Mouse (Mus musculus) midbrain, postnatal 0 days (tissue): ENCODE results near the gene Cryzl2. TPM values are rescaled to one million over a fixed set of nuclear protein-coding genes. Genes with fewer than 3 reads are reported as not detected.
A peak's percentile ranks its signal among the peaks of the same experiment; 100 is the strongest.

Experiments used
- ATAC-seq: fragments of 200-750 bp; cut with Nextera tagmentation; 2 replicates; pipeline ENCODE4 v1.8.0; 2017; ENCODE audit warnings: moderate number of reproducible peaks, mild to moderate bottlenecking, moderate TSS enrichment, moderate library complexity; ENCODE audit not compliant: low FRiP score
- DNase-seq: peaks from one replicate; pipeline ENCODE4 v3.0.0-alpha.2; 2015; ENCODE audit warnings: low spot score
- H3K27ac ChIP-seq: fragments of 300-500 bp; sonication (generic); 2 replicates; pipeline ENCODE4 v1.5.1; 2014; ENCODE audit warnings: low read depth, mild to moderate bottlenecking, low read length, mixed read lengths
- H3K27me3 ChIP-seq: fragments of 300-500 bp; sonication (generic); 2 replicates; pipeline ENCODE4 v1.6.1; 2014; ENCODE audit warnings: low read length, control low read depth, mixed read lengths; ENCODE audit not compliant: insufficient read depth
- H3K36me3 ChIP-seq: fragments of 300-500 bp; sonication (generic); 2 replicates; pipeline ENCODE4 v1.6.1; 2014; ENCODE audit warnings: low read length, control low read depth, mixed read lengths; ENCODE audit not compliant: insufficient read depth
- H3K4me1 ChIP-seq: fragments of 300-500 bp; sonication (generic); 2 replicates; pipeline ENCODE4 v1.6.1; 2014; ENCODE audit warnings: mild to moderate bottlenecking, control low read depth, antibody characterized with exemption, low read length, mixed read lengths; ENCODE audit not compliant: insufficient read depth
- H3K4me2 ChIP-seq: fragments of 300-500 bp; sonication (generic); 2 replicates; pipeline ENCODE4 v1.6.1; 2014; ENCODE audit warnings: low read depth, mild to moderate bottlenecking, low read length, mixed read lengths; ENCODE audit not compliant: poor library complexity, severe bottlenecking
- H3K4me3 ChIP-seq: fragments of 300-500 bp; sonication (generic); 2 replicates; pipeline ENCODE4 v1.5.1; 2014; ENCODE audit warnings: low read depth, mild to moderate bottlenecking, low read length, moderate library complexity
- H3K9ac ChIP-seq: fragments of 300-500 bp; sonication (generic); replicated peaks from 2 replicates; pipeline ENCODE4 v1.6.1; 2014; ENCODE audit warnings: mild to moderate bottlenecking, low read length, moderate library complexity, mixed read lengths; ENCODE audit not compliant: poor library complexity, severe bottlenecking
- H3K9me3 ChIP-seq: fragments of 300-500 bp; sonication (generic); 2 replicates; pipeline ENCODE4 v1.6.1; 2016; ENCODE audit warnings: low read length, control low read depth
- CTCF ChIP-seq: IDR thresholded peaks from 2 replicates; pipeline ENCODE4 v1.5.1; 2016; ENCODE audit warnings: antibody characterized with exemption, mild to moderate bottlenecking
- WGBS: fragments of 180-500 bp; shearing (Covaris S2); extraction: QIAGEN DNeasy Blood & Tissue Kit; methylation state at CpG from one replicate; pipeline ENCODE4 v1.1.7; 2014; 5-methylcytosine and 5-hydroxymethylcytosine counted together
- polyA plus RNA-seq: library from polyadenylated mRNA; unstranded; fragments of >200 nt; fragmentation: Nextera tagmentation; extraction: Ambion mirVana; gene quantifications from 2 replicates; pipeline ENCODE4 v1.2.1, GENCODE M21; 2015
- total RNA-seq: library from RNA; depleted of rRNA; stranded (reverse); fragments of >200 nt; gene quantifications from 2 replicates; pipeline ENCODE4 v1.2.3, GENCODE M21; 2014

The Cryzl2 gene
- total and polyA plus RNA-seq, 2 experiments from 2014 or later, result 9.0 to 9.4 TPM

- WGBS, result 78% methylated on average over 11 of the region's 11 CpGs
- no peak for ATAC-seq
- H3K4me1 ChIP-seq, result no peaks in the 10 kb centered on the region
- DNase-seq, result no peak
- H3K9ac ChIP-seq, result no peak overlapping the region
- TF ChIP-seq CTCF, result no peak
- no peaks in the 10 kb centered on the region for H3K27me3 ChIP-seq
- H3K36me3 ChIP-seq, result no peaks in the 10 kb centered on the region
- H3K27ac ChIP-seq, result no peak overlapping the region
- no peak overlapping the region for H3K4me3 ChIP-seq
- H3K9me3 ChIP-seq, result no peaks in the 10 kb centered on the region
- no peak overlapping the region for H3K4me2 ChIP-seq
Observed at GRCm38 (mm10) chr1:157512690-157513448, 54.5 kb downstream of the Cryzl2 start.

- no peaks in the 10 kb centered on the region for H3K4me1 ChIP-seq
- no peak overlapping the region for H3K4me2 ChIP-seq
- H3K36me3 ChIP-seq, result no peaks in the 10 kb centered on the region
- DNase-seq (no peak), ATAC-seq (no peak)
- H3K27me3 ChIP-seq, result no peaks in the 10 kb centered on the region
- no peak overlapping the region for H3K27ac ChIP-seq
- H3K9me3 ChIP-seq, result no peaks in the 10 kb centered on the region
- no peak overlapping the region for H3K9ac ChIP-seq
- 82% methylated on average over 9 of the region's 9 CpGs for WGBS
- no peak for TF ChIP-seq CTCF
- H3K4me3 ChIP-seq, result no peak overlapping the region
Observed at GRCm38 (mm10) chr1:157513559-157513958, 55.2 kb downstream of the Cryzl2 start.

GRCm38 (mm10) chr1:157514298-157514697 lies 55.9 kb downstream of the Cryzl2 start:
- WGBS, result 69% methylated on average over 4 of the region's 4 CpGs
- Histone ChIP-seq H3K4me3 (no peak overlapping the region), H3K27me3 (no peaks in the 10 kb centered on the region), H3K36me3 (no peaks in the 10 kb centered on the region), H3K9me3 (no peaks in the 10 kb centered on the region), H3K27ac (no peak overlapping the region), H3K9ac (no peak overlapping the region), H3K4me1 (no peaks in the 10 kb centered on the region), H3K4me2 (no peak overlapping the region)
- DNase-seq, result no peak
- ATAC-seq, result no peak
- no peak for TF ChIP-seq CTCF

DNA sequence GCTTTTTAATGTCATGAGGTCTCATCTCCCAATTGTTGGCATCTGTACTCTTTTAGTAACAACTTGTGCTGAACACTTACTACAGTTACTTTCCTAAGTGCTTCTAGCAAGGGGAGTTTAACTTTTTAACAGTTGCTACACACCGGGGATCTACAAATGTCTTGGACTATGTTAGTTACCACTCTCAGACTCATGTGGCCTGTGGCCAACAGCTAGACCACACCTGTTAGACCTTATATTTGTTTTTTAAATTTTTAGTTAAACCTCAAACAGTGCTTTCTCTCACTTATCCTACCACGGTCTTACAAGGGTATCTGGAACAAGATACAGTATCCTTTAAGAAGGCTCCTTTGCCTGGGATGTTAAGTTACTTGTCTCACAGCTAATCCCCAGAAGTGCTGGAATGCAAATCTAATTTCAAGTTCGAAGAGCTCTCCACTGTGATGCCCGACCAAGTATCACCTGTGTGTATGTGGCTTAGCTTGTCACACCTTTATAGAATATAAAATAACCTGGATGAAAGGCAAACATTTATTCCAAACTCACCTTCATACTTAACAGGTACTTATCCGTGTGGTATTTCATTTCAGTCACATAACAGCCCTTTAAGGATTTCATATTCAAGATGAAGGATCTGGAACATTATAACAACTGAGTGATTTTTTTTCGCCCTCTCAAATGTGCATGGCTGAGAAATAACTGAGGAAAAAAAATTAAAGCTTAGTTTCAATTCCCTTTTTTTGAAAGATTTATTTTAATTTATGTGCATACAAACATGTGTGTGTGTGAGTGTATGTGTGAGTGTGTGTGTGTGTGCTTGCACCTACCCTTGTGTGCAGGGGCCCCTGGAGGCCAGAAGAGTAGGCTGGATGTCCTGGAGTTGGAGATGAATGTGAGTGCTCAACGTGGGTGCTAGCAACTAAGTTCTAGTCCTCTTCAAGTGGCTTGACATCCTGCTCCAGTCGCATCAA lies 58.7 kb downstream of the Cryzl2 start:
- WGBS, result 80% methylated on average over 8 of the region's 8 CpGs
- Histone ChIP-seq H3K4me2 (no peak overlapping the region), H3K36me3 (no peaks in the 10 kb centered on the region), H3K4me1 (no peaks in the 10 kb centered on the region), H3K4me3 (no peak overlapping the region), H3K9me3 (no peaks in the 10 kb centered on the region), H3K27me3 (no peaks in the 10 kb centered on the region), H3K27ac (no peak overlapping the region), H3K9ac (no peak overlapping the region)
- ATAC-seq (no peak), DNase-seq (no peak)
- TF ChIP-seq CTCF, result no peak

GRCm38 (mm10) chr1:157518111-157518523 lies 59.7 kb downstream of the Cryzl2 start:
- Histone ChIP-seq H3K27me3 (no peaks in the 10 kb centered on the region), H3K27ac (no peak overlapping the region), H3K4me3 (no peak overlapping the region), H3K36me3 (no peaks in the 10 kb centered on the region), H3K4me2 (no peak overlapping the region), H3K9ac (no peak overlapping the region), H3K9me3 (no peaks in the 10 kb centered on the region), H3K4me1 (no peaks in the 10 kb centered on the region)
- 37% methylated on average over 4 of the region's 4 CpGs for WGBS
- peak; percentile 41; the same call in 1 of the 2 replicates for ATAC-seq
- TF ChIP-seq CTCF, result no peak
- DNase-seq, result peak; percentile 86

GRCm38 (mm10) chr1:157519396-157519795 lies 61.0 kb downstream of the Cryzl2 start:
- no peak for TF ChIP-seq CTCF
- H3K36me3 ChIP-seq, result no peaks in the 10 kb centered on the region
- 68% methylated on average over 2 of the region's 2 CpGs for WGBS
- no peak overlapping the region for H3K4me3 ChIP-seq
- no peak overlapping the region for H3K4me2 ChIP-seq
- DNase-seq (peak; percentile 12), ATAC-seq (no peak)
- no peaks in the 10 kb centered on the region for H3K9me3 ChIP-seq
- no peak overlapping the region for H3K9ac ChIP-seq
- no peak overlapping the region for H3K27ac ChIP-seq
- no peaks in the 10 kb centered on the region for H3K27me3 ChIP-seq
- no peaks in the 10 kb centered on the region for H3K4me1 ChIP-seq
